In genomic region chr6:40123960-40124359, GRCm38 (mm10) we compare ENCODE assay signal across 15 mouse cellular contexts.
"Had no signal": no experiment of that assay in that cellular context is flagged by ENCODE, and none has a peak within 500 bp of the region (broad histone marks: within the 10 kb centered on the region; RNA-seq: fewer than 3 reads in every experiment).

No protein-coding gene starts in this region.

- H3K27me3 ChIP-seq: midbrain, embryonic 12.5 days; midbrain, embryonic 15.5 days; neural tube, embryonic 13.5 days; neural tube, embryonic 15.5 days had no signal

- DNase-seq: lung, adult 18-20 months; lung, embryonic 14.5 days; lung, postnatal 10 days; lung, postnatal 4 days; right cerebral cortex, postnatal 25 days; right cerebral cortex, postnatal 4 days; spleen, adult 18-20 months; thymus, adult 18-20 months; thymus, postnatal 14 days; thymus, postnatal 36 days had no signal

- H3K9ac ChIP-seq: lung, embryonic 14.5 days; midbrain, embryonic 12.5 days; midbrain, embryonic 15.5 days; neural tube, embryonic 13.5 days; neural tube, embryonic 15.5 days had no signal

- H3K4me2 ChIP-seq: lung, embryonic 14.5 days; midbrain, embryonic 12.5 days; midbrain, embryonic 15.5 days; neural tube, embryonic 13.5 days; neural tube, embryonic 15.5 days had no signal

- H3K9me3 ChIP-seq: midbrain, embryonic 10.5 days; midbrain, embryonic 12.5 days; midbrain, embryonic 15.5 days; neural tube, embryonic 13.5 days; neural tube, embryonic 15.5 days had no signal

- ATAC-seq: midbrain, embryonic 15.5 days had no signal

- H3K27ac ChIP-seq: midbrain, embryonic 10.5 days; midbrain, embryonic 12.5 days; midbrain, embryonic 15.5 days; neural tube, embryonic 13.5 days; neural tube, embryonic 15.5 days had no signal

- H3K36me3 ChIP-seq: midbrain, embryonic 10.5 days; midbrain, embryonic 12.5 days; midbrain, embryonic 15.5 days; neural tube, embryonic 13.5 days; neural tube, embryonic 15.5 days had no signal

- H3K4me3 ChIP-seq: midbrain, embryonic 10.5 days; midbrain, embryonic 12.5 days; midbrain, embryonic 15.5 days; neural tube, embryonic 13.5 days; neural tube, embryonic 15.5 days had no signal
